Mouse (Mus musculus): ENCODE data around the gene Bcl2a1c. TPM values are rescaled to one million over a fixed set of nuclear protein-coding genes. Genes with fewer than 3 reads are reported as not detected.

The Bcl2a1c gene
- not detected for polyA plus RNA-seq (2012; fragmentation: generic; extraction: Trizol)

DNA sequence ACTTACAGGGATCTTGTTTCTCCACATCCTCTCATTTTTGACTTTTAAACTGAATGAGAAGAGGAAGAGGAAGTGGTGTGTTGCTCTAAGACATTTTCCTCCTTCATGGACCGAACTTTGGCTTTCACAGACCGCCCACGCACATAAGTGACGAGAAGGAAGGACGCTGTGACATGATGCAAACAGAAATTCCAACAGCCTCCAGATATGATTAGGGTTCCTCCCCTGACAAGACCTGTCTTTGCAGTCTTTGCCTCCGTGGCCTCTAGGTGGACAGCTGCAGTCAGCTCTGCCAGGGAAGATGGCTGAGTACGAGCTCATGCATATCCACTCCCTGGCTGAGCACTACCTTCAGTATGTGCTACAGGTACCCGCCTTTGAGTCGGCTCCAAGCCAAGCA is at the start of gene Bcl2a1c:
TSS of gene Bcl2a1c (plus strand) at position 281 of the 400 bp plus-strand sequence.

Other genes with a start within 250 kb of the Bcl2a1c start
- gene Crtap, start 60.5 kb downstream of the Bcl2a1c start, polyA plus RNA-seq (2012; fragmentation: generic; extraction: Trizol), result 100 to 1,000 TPM; 155 to 278 TPM
- gene Glb1, start 70.9 kb downstream of the Bcl2a1c start, polyA plus RNA-seq (2012; fragmentation: generic; extraction: Trizol), result 10 to 100 TPM; 15.7 to 50.5 TPM
- 1 to 10 TPM in 1 of 2 experiments, under 1 TPM in 1; 0.36 to 1.5 TPM for gene Tmppe, start 71.0 kb downstream of the Bcl2a1c start, polyA plus RNA-seq (2012; fragmentation: generic; extraction: Trizol)
- gene Ccr4, start 174.8 kb downstream of the Bcl2a1c start, polyA plus RNA-seq (2012; fragmentation: generic; extraction: Trizol), result not detected
- not detected for gene C130032M10Rik, start 185.6 kb downstream of the Bcl2a1c start, polyA plus RNA-seq (2012; fragmentation: generic; extraction: Trizol)
- not detected for gene Trim71, start 234.2 kb downstream of the Bcl2a1c start, polyA plus RNA-seq (2012; fragmentation: generic; extraction: Trizol)